Mouse (Mus musculus) thymus, postnatal 10 days (tissue): ENCODE measurements around the gene Nmi.

ENCODE experiments used
- DNase-seq, 2 experiments: peaks; one replicate each; pipeline ENCODE4 v3.0.0; 2021; ENCODE audit warnings: low spot score in 2 of 2

Gene Nmi

GRCm38 (mm10) chr2:51941832-51942231 is 31.5 kb downstream of the Nmi start:
- DNase-seq, result no peak

GRCm38 (mm10) chr2:51938750-51939149 is 34.5 kb downstream of the Nmi start:
- no peak for DNase-seq

DNA sequence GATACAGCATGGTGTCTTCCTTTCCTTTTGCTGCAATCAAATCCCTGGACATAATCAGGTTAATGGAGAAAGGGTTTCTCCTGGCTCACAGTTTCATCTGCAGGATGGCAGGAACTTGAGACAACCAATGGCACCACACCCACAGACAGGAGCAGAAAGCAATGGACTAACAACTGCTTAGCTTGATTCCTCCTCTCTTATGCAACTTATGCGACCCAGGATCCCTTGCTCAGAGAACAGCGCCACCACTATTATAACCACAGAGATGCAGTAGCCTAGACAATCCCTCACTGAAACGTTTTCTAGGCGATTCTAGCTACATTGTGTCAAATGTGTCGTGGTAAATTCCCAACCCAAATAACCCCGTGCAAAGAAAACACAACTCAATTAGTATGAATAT is 36.3 kb downstream of the Nmi start:
- DNase-seq, result no peak

GRCm38 (mm10) chr2:51936585-51936984 is 36.7 kb downstream of the Nmi start:
- DNase-seq, result no peak

DNA sequence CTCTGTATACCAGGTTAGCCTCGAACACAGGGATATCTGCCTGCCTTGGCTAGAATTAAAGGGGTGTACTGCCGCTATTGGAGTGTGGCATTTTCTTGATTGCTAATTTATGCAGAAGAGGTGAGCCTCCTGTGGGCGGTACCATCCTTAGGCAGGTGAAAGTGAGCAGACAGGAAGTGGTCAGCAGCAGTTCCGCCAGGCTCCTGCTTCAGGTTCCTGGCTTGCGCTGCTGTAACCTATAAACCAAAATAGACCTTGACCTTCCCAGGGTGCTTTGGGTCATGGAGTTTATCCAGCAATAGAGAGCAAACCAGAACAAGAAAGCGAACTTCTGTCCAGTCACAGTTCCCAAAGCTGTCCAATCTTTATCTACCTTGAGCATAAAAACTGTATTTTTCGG is 37.4 kb downstream of the Nmi start:
- DNase-seq, result no peak

- peak; percentile 71 to 78 for DNase-seq
Measured at GRCm38 (mm10) chr2:51934574-51935334, 38.5 kb downstream of the Nmi start, which contains the start of gene Rbm43. Rbm43 (minus strand) TSS chr2:51935163.

- no peak for DNase-seq
Measured at GRCm38 (mm10) chr2:51933341-51934134, 39.8 kb downstream of the Nmi start.

- DNase-seq, result no peak
Measured at GRCm38 (mm10) chr2:51931241-51931640, 42.1 kb downstream of the Nmi start.

GRCm38 (mm10) chr2:51914944-51915680 is 58.2 kb downstream of the Nmi start:
- DNase-seq, result peak; percentile 13 to 60

- DNase-seq, result no peak
Measured at GRCm38 (mm10) chr2:51914532-51914931, 58.8 kb downstream of the Nmi start.

GRCm38 (mm10) chr2:51912740-51913139 is 60.6 kb downstream of the Nmi start:
- DNase-seq, result no peak

GRCm38 (mm10) chr2:51911864-51912263 is 61.4 kb downstream of the Nmi start:
- DNase-seq, result no peak

- DNase-seq, result no peak
Measured at GRCm38 (mm10) chr2:51907538-51908110, 65.7 kb downstream of the Nmi start.

- DNase-seq, result no peak
Measured at GRCm38 (mm10) chr2:51905637-51906036, 67.7 kb downstream of the Nmi start.
